Mouse (Mus musculus): ENCODE measurements around the gene Cyp20a1. TPM values are rescaled to one million over a fixed set of nuclear protein-coding genes. Genes with fewer than 3 reads are reported as not detected.
A peak's percentile ranks its signal among the peaks of the same experiment; 100 is the strongest.

Gene Cyp20a1
- polyA plus RNA-seq (2015; fragmentation: Nextera tagmentation; extraction: Ambion mirVana), result 14.7 and 19.8 TPM in 2 replicates

GRCm38 (mm10) chr1:60342808-60343629, at the start of gene Cyp20a1:
TSS of gene Cyp20a1 (plus strand) at chr1:60343323.
- Histone ChIP-seq H3K4me2 (peak within 1 kb of the TSS; percentile 82), H3K27me3 (no peaks in the 10 kb centered on the region), H3K4me1 (replicated peaks) (peaks cover 13% of the 10 kb centered on the region), H3K9me3 (no peaks in the 10 kb centered on the region), H3K4me3 (peak within 1 kb of the TSS; percentile 67), H3K9ac (peak within 1 kb of the TSS; percentile 80), H3K27ac (peak within 1 kb of the TSS; percentile 93), H3K36me3 (peaks cover 7% of the 10 kb centered on the region)
- ATAC-seq (ENCODE audit: low FRiP score), result peak; percentile 99
- WGBS, result 2% methylated on average over 60 of the region's 60 CpGs

- Histone ChIP-seq H3K27me3 (no peaks in the 10 kb centered on the region), H3K4me1 (replicated peaks) (no peaks in the 10 kb centered on the region), H3K9ac (no peak overlapping the region), H3K36me3 (peaks cover 50% of the 10 kb centered on the region), H3K27ac (no peak overlapping the region), H3K4me3 (no peak overlapping the region), H3K9me3 (no peaks in the 10 kb centered on the region), H3K4me2 (no peak overlapping the region)
- ATAC-seq (ENCODE audit: low FRiP score), result no peak
- WGBS, result 72% methylated on average over 1 of the region's 1 CpGs
Measured at GRCm38 (mm10) chr1:60293921-60294320, 49.2 kb upstream of the Cyp20a1 start.

GRCm38 (mm10) chr1:60343630-60344455, 720 bp downstream of the Cyp20a1 start:
- WGBS, result 10% methylated on average over 14 of the region's 14 CpGs

GRCm38 (mm10) chr1:60344670-60345069, 1.5 kb downstream of the Cyp20a1 start:
- no peak for ATAC-seq (ENCODE audit: low FRiP score)
- Histone ChIP-seq H3K9me3 (peaks cover 6% of the 10 kb centered on the region; the same call in 1 of the 2 replicates), H3K27me3 (no peaks in the 10 kb centered on the region), H3K4me1 (replicated peaks) (peaks cover 13% of the 10 kb centered on the region), H3K36me3 (no peaks in the 10 kb centered on the region), H3K4me3 (no peak overlapping the region), H3K27ac (no peak overlapping the region), H3K9ac (no peak overlapping the region), H3K4me2 (no peak overlapping the region)
- 92% methylated on average over 6 of the region's 6 CpGs for WGBS

More at GRCm38 (mm10) chr1:60343630-60344455, 720 bp downstream of the Cyp20a1 start:
- H3K27me3 ChIP-seq, result no peaks in the 10 kb centered on the region
- no peaks in the 10 kb centered on the region for H3K9me3 ChIP-seq
- peaks cover 4% of the 10 kb centered on the region; the same call in 1 of the 2 replicates for H3K36me3 ChIP-seq
- H3K27ac ChIP-seq, result peak overlapping the region; percentile 93
- H3K4me2 ChIP-seq, result peak overlapping the region; percentile 82
- peaks cover 13% of the 10 kb centered on the region for H3K4me1 ChIP-seq (replicated peaks)
- H3K4me3 ChIP-seq, result peak overlapping the region; percentile 67
- ATAC-seq (ENCODE audit: low FRiP score), result peak; percentile 37
- peak overlapping the region; percentile 80 for H3K9ac ChIP-seq

GRCm38 (mm10) chr1:60345712-60346111, 2.6 kb downstream of the Cyp20a1 start:
- 96% methylated on average over 2 of the region's 2 CpGs for WGBS

GRCm38 (mm10) chr1:60352786-60353185, 9.7 kb downstream of the Cyp20a1 start:
- Histone ChIP-seq H3K9ac (no peak overlapping the region), H3K27me3 (no peaks in the 10 kb centered on the region), H3K4me3 (no peak overlapping the region), H3K36me3 (peaks cover 18% of the 10 kb centered on the region), H3K27ac (no peak overlapping the region), H3K4me2 (no peak overlapping the region), H3K9me3 (peaks cover 6% of the 10 kb centered on the region; the same call in 1 of the 2 replicates), H3K4me1 (replicated peaks) (no peaks in the 10 kb centered on the region)
- WGBS, result 92% methylated on average over 5 of the region's 5 CpGs
- no peak for ATAC-seq (ENCODE audit: low FRiP score)

More at GRCm38 (mm10) chr1:60345712-60346111, 2.6 kb downstream of the Cyp20a1 start:
- no peak overlapping the region for H3K4me3 ChIP-seq
- H3K36me3 ChIP-seq, result no peaks in the 10 kb centered on the region
- H3K9ac ChIP-seq, result no peak overlapping the region
- H3K4me2 ChIP-seq, result no peak overlapping the region
- peaks cover 6% of the 10 kb centered on the region; the same call in 1 of the 2 replicates for H3K9me3 ChIP-seq
- H3K27ac ChIP-seq, result no peak overlapping the region
- no peak for ATAC-seq (ENCODE audit: low FRiP score)
- H3K27me3 ChIP-seq, result no peaks in the 10 kb centered on the region
- peaks cover 13% of the 10 kb centered on the region for H3K4me1 ChIP-seq (replicated peaks)

- Histone ChIP-seq H3K9ac (no peak overlapping the region), H3K4me3 (no peak overlapping the region), H3K27ac (no peak overlapping the region), H3K4me1 (replicated peaks) (no peaks in the 10 kb centered on the region), H3K4me2 (no peak overlapping the region), H3K9me3 (no peaks in the 10 kb centered on the region), H3K27me3 (no peaks in the 10 kb centered on the region), H3K36me3 (peaks cover 13% of the 10 kb centered on the region)
- no peak for ATAC-seq (ENCODE audit: low FRiP score)
- WGBS, result 97% methylated on average over 1 of the region's 1 CpGs
Measured at GRCm38 (mm10) chr1:60361626-60362025, 18.5 kb downstream of the Cyp20a1 start.

GRCm38 (mm10) chr1:60376556-60376955, 33.4 kb downstream of the Cyp20a1 start:
- 92% methylated on average over 1 of the region's 1 CpGs for WGBS
- no peak for ATAC-seq (ENCODE audit: low FRiP score)
- Histone ChIP-seq H3K4me1 (replicated peaks) (no peaks in the 10 kb centered on the region), H3K27ac (no peak overlapping the region), H3K27me3 (no peaks in the 10 kb centered on the region), H3K36me3 (peaks cover 32% of the 10 kb centered on the region), H3K9ac (no peak overlapping the region), H3K4me2 (no peak overlapping the region), H3K9me3 (no peaks in the 10 kb centered on the region), H3K4me3 (no peak overlapping the region)

GRCm38 (mm10) chr1:60381910-60382309, 38.8 kb downstream of the Cyp20a1 start:
- Histone ChIP-seq H3K36me3 (peaks cover 38% of the 10 kb centered on the region), H3K4me2 (no peak overlapping the region), H3K9me3 (no peaks in the 10 kb centered on the region), H3K27ac (no peak overlapping the region), H3K4me3 (no peak overlapping the region), H3K27me3 (no peaks in the 10 kb centered on the region), H3K9ac (no peak overlapping the region), H3K4me1 (replicated peaks) (no peaks in the 10 kb centered on the region)
- ATAC-seq (ENCODE audit: low FRiP score), result no peak
- WGBS, result 95% methylated on average over 3 of the region's 3 CpGs

GRCm38 (mm10) chr1:60404848-60405247, 61.7 kb downstream of the Cyp20a1 start:
- no peak overlapping the region for H3K9ac ChIP-seq
- H3K27me3 ChIP-seq, result no peaks in the 10 kb centered on the region
- no peaks in the 10 kb centered on the region for H3K36me3 ChIP-seq
- H3K4me1 ChIP-seq (replicated peaks), result 0 out of 2 replicates have a peak, but pooled peaks cover 3% of the 10 kb centered on the region
- no peak for ATAC-seq (ENCODE audit: low FRiP score)
- 100% methylated on average over 1 of the region's 1 CpGs for WGBS
- no peak overlapping the region for H3K27ac ChIP-seq
- no peak overlapping the region for H3K4me3 ChIP-seq
- H3K9me3 ChIP-seq, result no peaks in the 10 kb centered on the region
- no peak overlapping the region for H3K4me2 ChIP-seq

- Histone ChIP-seq H3K27me3 (no peaks in the 10 kb centered on the region), H3K4me3 (peak overlapping the region; percentile 91), H3K4me2 (peak overlapping the region; percentile 60), H3K36me3 (no peaks in the 10 kb centered on the region), H3K4me1 (replicated peaks) (peaks cover 17% of the 10 kb centered on the region), H3K27ac (peak overlapping the region; percentile 99), H3K9ac (peak overlapping the region; percentile 97), H3K9me3 (no peaks in the 10 kb centered on the region)
- ATAC-seq (ENCODE audit: low FRiP score), result peak; percentile 67
- WGBS, result 24% methylated on average over 13 of the region's 13 CpGs
Measured at GRCm38 (mm10) chr1:60408501-60409167, 65.5 kb downstream of the Cyp20a1 start.

Data from hindbrain, embryonic 13.5 days (tissue).